Mouse (Mus musculus) naive thymus-derived CD4-positive, alpha-beta T cell, adult 2 months (primary cell): Measurements from ENCODE around the gene Clca4b.
"Not testable (repeated sequence)": the region's sequence is repeated elsewhere in the genome, so short reads cannot be mapped to it uniquely, and the experiment has no call there.

Source experiments
- DNase-seq: peaks from one replicate; pipeline ENCODE4 v3.0.0-alpha.2; 2011; ENCODE audit warnings: low read depth

Gene Clca4b

GRCm38 (mm10) chr3:144932335-144932734, at the start of gene Clca4b:
TSS of gene Clca4b (minus strand) at chr3:144932529.
- no peak for DNase-seq

DNA sequence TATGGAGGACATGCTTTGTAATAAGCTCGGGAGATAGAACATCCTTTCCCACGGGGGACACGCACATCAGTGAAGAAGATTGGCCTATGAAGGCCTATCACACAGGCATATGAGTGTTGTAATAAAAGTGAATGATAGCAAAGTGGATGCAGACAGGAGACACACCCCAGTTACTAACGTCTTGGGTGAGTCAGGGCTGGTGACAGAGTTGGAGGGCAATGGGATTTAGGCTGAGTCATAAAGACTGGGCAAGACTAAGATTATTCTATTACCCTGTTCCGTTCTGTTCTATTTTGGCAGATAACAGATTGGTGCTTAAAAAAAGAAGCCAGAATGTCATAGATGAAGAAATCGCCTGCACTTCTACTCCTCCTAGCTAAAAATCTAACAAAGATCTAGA, 48.2 kb upstream of the Clca4b start:
- DNase-seq = no peak

GRCm38 (mm10) chr3:144977631-144978030, 45.3 kb upstream of the Clca4b start:
- no peak for DNase-seq

DNA sequence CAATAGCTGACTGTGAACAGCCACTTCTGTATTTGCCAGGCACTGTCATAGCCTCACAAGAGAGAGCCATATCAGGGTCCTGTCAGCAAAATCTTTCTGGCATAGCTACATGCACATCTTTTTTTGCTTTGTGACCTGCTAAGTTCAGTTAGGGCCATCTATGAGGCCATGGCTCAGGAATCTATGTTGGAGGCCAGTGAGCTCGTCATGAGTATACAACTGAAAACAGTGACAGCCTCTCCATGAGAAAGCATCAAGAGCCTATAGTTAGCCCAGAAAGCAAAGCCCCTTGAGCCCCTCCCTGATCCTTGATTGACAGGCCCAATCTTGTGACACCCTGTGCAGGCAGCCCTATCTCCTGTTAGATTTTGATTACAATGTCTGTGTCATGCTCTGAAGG, 43.8 kb upstream of the Clca4b start:
- DNase-seq = no peak

DNA sequence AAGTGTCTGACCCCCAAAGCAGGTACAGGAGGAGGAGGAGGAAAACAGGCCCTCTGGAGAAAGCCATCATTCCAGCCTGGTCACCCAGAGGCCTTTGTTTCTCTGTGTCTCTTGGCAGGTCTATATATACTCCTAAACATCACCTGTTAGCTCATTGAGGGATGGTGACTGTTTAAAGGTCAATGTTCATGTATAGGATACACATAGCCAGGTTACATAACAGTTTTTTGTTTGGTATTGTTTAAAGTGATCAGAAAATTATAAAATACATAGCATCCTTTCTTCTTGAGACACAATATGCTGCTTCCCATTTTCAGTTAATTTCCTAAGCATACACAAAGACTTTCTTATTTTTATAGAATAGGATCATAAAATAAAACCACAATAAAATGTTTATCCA, 42.6 kb upstream of the Clca4b start, which contains the start of gene Clca4a:
Clca4a (minus strand) TSS at position 101 of the 400 bp plus-strand sequence.
- DNase-seq = no peak

DNA sequence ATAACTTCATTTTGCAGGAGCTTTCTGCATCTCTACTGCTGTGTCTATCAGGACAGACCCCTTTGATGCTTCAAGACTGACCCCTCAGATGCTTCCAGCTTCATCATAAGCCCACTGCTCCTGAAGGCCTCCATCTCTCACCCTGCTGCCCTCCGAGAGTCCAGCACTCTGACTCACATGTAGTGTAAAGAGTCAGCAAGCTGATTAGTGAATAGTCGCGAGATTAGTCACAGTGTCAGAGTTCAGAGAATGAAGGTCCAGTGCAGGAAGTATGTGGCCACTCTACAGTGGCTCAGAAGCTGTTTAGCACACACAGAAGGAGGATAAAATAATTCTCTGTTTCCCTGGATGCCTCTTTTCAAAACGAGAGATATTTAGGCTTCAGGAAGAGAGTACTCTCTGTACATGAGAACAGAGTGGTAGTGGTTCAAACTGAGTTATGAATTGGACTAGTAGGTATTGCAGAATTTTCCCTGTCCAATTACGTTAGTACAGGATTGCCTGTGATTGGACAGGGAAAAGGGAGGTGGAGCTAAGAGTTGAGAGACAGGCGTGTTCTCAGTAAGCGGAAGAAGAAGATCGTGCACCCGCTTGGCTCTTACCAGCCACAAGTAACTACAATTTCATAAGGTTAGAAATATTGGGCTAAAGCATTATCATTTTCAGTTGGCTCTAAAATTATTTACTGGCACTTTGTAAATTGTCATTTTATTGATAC, 39.4 kb upstream of the Clca4b start:
- DNase-seq = no peak

- no peak for DNase-seq
Observed at GRCm38 (mm10) chr3:144969755-144970154, 37.4 kb upstream of the Clca4b start.

- DNase-seq = no peak
Observed at GRCm38 (mm10) chr3:144966074-144966473, 33.7 kb upstream of the Clca4b start.

GRCm38 (mm10) chr3:144950829-144951228, 18.5 kb upstream of the Clca4b start:
- no peak for DNase-seq

DNA sequence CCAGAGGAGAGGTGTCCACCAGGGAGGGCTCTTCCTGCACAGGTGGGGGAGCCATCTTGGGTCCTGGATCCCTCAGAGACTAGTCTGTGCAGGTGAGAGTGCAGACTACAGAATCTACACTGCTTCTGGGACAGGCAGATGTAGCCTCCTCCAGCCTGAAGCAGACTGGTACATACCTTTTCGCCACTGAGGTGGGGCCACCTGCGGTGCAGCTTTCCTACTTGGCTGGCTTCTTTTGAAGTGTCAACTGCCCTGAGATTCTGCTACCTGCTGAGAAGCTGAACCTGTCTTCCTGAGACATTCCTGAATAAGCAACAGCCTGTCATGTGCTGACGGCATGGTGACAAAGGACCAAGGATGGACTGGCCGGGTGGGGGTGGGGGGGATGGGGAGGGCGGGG, 15.0 kb upstream of the Clca4b start:
- DNase-seq = not testable (repeated sequence)

DNA sequence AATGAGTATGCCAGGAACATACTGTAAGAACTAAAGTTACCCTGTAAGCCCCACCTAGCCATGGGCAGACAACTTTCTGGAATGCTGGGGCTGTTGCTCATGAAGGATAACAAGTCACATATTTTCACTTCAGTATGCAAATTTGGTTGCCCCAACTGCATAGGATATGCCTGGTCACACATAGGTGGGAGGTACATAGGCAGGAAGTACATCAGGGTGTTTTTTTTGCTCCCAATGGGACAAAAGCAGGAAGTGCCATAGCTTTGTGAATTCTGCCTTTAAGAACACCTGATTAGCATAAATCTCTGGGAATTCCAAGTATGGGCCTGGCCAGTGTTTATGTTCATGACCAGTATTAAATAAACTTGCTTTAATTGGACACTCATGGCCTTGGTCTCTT, 1.3 kb upstream of the Clca4b start:
- DNase-seq = not testable (repeated sequence)

DNA sequence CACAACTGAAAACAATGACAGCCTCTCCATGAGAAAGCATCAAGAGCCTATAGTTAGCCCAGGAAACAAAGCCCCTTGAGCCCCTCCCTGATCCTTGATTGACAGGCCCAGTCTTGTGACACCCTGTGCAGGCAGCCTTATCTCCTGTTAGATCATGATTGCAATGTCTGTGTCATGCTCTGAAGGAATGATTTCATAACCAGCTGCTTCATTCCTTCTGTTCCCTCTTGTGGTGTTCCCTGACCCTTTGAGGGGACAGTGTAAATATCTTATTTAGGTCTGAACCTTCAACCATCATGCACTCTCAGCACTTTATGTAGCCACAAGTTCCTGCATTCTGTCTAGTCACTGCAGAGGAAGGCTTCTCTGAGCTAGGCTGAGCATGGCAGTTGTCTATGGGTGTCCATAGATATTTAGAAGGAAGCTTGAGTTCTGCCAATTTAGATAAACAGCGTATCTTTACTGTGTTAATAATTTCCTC, 722 bp upstream of the Clca4b start:
- no peak for DNase-seq

DNA sequence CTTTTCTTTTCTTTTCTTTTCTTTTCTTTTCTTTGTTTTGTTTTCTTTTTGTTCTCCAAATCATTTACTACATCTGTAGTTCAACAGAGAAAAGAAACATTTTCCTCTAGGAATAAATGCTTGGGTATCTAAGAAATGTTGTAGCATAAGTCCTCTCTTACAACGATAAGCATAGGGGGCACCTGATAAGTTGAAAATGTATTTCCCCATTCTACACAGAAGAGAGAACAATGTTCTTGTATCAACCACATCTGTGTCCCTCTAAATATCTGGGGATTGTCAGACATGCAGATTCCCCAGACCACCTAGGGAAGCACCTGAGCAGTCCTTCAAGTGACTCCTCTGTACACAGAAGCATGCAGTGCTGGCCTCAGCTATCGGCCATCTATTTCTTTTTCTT, 18.3 kb downstream of the Clca4b start:
- DNase-seq = no peak

- no peak for DNase-seq
Observed at GRCm38 (mm10) chr3:144897042-144897678, 35.2 kb downstream of the Clca4b start.

GRCm38 (mm10) chr3:144890246-144890758, 42.0 kb downstream of the Clca4b start:
- DNase-seq = no peak

DNA sequence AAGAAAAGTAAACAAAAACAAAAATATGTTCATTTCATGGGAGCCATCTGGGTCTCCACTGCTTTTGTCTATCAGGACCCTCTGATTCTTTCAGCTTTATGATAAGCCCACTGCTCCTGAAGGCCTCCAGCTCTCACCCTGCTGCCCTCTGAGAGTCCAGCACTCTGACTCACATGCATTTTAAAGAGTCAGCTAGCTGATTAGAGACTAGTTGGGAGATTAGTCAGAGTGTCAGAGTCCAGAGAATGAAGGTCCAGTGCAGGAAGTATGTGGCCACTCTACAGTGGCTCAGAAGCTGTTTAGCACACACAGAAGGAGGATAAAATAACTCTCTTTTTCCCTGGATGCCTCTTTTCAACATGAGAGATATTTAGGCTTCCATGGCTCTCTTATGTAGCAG, 45.4 kb downstream of the Clca4b start:
- DNase-seq = no peak

DNA sequence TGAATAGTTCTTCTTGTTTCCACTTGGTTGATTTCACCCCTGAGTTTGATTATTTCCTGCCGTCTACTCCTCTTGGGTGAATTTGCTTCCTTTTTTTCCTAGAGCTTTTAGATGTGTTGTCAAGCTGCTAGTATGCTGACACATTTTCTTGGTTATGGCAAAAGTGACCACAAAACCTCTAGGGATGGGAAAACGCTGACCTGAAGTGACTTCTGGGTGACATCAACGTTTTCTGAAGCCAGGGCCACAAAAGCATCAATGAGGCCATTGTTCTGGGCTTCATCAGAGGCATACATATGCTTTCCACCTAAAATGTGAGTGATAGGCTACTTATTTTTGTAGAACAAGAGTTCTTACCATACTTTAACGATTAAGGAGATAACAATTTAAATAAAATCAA, 60.3 kb downstream of the Clca4b start:
- not testable (repeated sequence) for DNase-seq
